Mouse (Mus musculus) adrenal gland (tissue): ENCODE measurements around the gene Scn5a.

Experiments
- intact Hi-C: fragments of 180-260 bp; cut with DNase I; formaldehyde crosslinking; loops from one replicate; pipeline ENCODE4 v1.15.1; 2025

The Scn5a gene

GRCm38 (mm10) chr9:119465595-119465994, 113.2 kb downstream of the Scn5a start:
- intact Hi-C loops, result loop anchor here (10.0 kb wide), 2 partner anchors 299 to 429 kb away; partner anchors contain the start of gene Wdr48

- intact Hi-C loops, result loop anchor here (10.0 kb wide), 2 partner anchors 300 to 430 kb away; partner anchors contain the start of gene Wdr48
Measured at GRCm38 (mm10) chr9:119465056-119465455, 113.8 kb downstream of the Scn5a start.

- intact Hi-C loops, result loop anchor here (1.0 to 10.0 kb wide), 3 partner anchors 120 to 434 kb away; partner anchors contain the start of gene Wdr48
Measured at GRCm38 (mm10) chr9:119460410-119460809, 118.4 kb downstream of the Scn5a start.

- intact Hi-C loops, result no loop called here
Measured at GRCm38 (mm10) chr9:119457122-119457521, 121.7 kb downstream of the Scn5a start.

GRCm38 (mm10) chr9:119455967-119456366, 122.8 kb downstream of the Scn5a start:
- intact Hi-C loops, result no loop called here

- intact Hi-C loops, result no loop called here
Measured at GRCm38 (mm10) chr9:119445737-119446136, 133.1 kb downstream of the Scn5a start.

GRCm38 (mm10) chr9:119444738-119445429, 133.9 kb downstream of the Scn5a start, which contains the start of gene Exog:
Gene Exog (plus strand): TSS chr9:119444943.
- intact Hi-C loops, result no loop called here

GRCm38 (mm10) chr9:119438498-119439000, 140.3 kb downstream of the Scn5a start:
- intact Hi-C loops, result loop anchor here (10.0 kb wide), 1 partner anchor 284 kb away; the partner anchor contains the start of genes Acaa1b and Gm47289

GRCm38 (mm10) chr9:119438065-119438464, 140.8 kb downstream of the Scn5a start:
- intact Hi-C loops, result loop anchor here (10.0 kb wide), 1 partner anchor 283 kb away; the partner anchor contains the start of genes Acaa1b and Gm47289

- intact Hi-C loops, result loop anchor here (10.0 kb wide), 1 partner anchor 281 kb away; the partner anchor contains the start of genes Acaa1b and Gm47289
Measured at GRCm38 (mm10) chr9:119435855-119436254, 143.0 kb downstream of the Scn5a start.
